Mouse (Mus musculus): ENCODE data around the gene Rab21. TPM values are rescaled to one million over a fixed set of nuclear protein-coding genes. Genes with fewer than 3 reads are reported as not detected.

Rab21 gene
- polyA plus RNA-seq, 1 experiment: 6.7 TPM

DNA sequence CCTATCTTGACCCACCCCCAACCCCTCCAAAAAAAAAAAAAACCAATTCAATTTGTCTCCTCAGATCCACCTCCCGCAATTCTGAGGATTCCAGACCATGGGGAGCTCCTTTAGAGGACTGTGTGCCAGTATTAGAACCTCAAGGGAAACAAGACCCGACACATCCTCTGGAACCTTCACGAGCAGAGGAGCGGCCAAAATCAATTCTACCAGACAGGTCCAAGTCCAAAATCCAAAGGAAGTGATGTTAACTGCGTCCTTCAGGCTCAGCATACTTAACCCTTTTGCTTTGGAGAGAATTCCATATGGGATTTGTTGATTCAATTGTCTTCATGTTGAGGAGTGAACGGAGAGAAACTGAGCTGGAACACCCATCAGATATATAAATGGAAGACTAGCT is 39.6 kb upstream of the Rab21 start:
- H3K4me3 ChIP-seq (ENCODE audit: control insufficient read depth, low read depth, low read length): no peak overlapping the region
- H3K36me3 ChIP-seq (ENCODE audit: control insufficient read depth, insufficient read depth, low read length): no peaks in the 10 kb centered on the region
- no peaks in the 10 kb centered on the region for H3K27me3 ChIP-seq (ENCODE audit: control insufficient read depth, insufficient read depth, low read length)
- H3K4me1 ChIP-seq (ENCODE audit: control insufficient read depth, insufficient read depth, low read length): no peaks in the 10 kb centered on the region
- TF ChIP-seq CTCF (IDR thresholded peaks at IDR 0.05; ENCODE audit: control insufficient read depth, insufficient read depth, insufficient replicate concordance, low read depth, low read length) (no peak), POLR2A (IDR thresholded peaks at IDR 0.05; ENCODE audit: control insufficient read depth, low read depth, low read length) (no peak)
- no peak overlapping the region for H3K27ac ChIP-seq (ENCODE audit: control insufficient read depth, insufficient read depth, low read depth, low read length)

DNA sequence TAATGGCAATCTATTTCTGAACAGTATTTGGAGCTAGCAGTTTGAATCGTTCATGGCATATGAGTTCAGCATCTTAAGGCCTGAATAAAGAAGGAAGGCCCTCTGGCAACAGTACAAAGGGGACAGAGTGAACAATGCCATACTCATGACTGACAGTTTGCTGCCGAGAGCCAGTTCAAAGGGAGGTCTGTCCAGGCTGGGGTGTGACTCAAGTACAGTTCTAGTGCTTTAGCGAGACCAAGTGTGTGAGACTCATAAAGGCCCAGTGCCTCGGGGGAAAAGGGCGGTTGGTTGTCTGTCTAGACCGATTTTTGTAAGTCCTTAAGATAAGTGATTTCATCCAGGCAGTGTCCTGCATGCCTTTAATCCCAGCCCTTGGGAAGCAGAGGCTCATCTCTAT is 39.2 kb upstream of the Rab21 start:
- H3K27ac ChIP-seq (ENCODE audit: control insufficient read depth, insufficient read depth, low read depth, low read length): no peak overlapping the region
- no peaks in the 10 kb centered on the region for H3K36me3 ChIP-seq (ENCODE audit: control insufficient read depth, insufficient read depth, low read length)
- TF ChIP-seq CTCF (IDR thresholded peaks at IDR 0.05; ENCODE audit: control insufficient read depth, insufficient read depth, insufficient replicate concordance, low read depth, low read length) (no peak), POLR2A (IDR thresholded peaks at IDR 0.05; ENCODE audit: control insufficient read depth, low read depth, low read length) (no peak)
- no peaks in the 10 kb centered on the region for H3K27me3 ChIP-seq (ENCODE audit: control insufficient read depth, insufficient read depth, low read length)
- no peak overlapping the region for H3K4me3 ChIP-seq (ENCODE audit: control insufficient read depth, low read depth, low read length)
- H3K4me1 ChIP-seq (ENCODE audit: control insufficient read depth, insufficient read depth, low read length): no peaks in the 10 kb centered on the region

GRCm38 (mm10) chr10:115350810-115351397 is 35.5 kb upstream of the Rab21 start:
- no peaks in the 10 kb centered on the region for H3K4me1 ChIP-seq (ENCODE audit: control insufficient read depth, insufficient read depth, low read length)
- no peaks in the 10 kb centered on the region for H3K27me3 ChIP-seq (ENCODE audit: control insufficient read depth, insufficient read depth, low read length)
- H3K27ac ChIP-seq (ENCODE audit: control insufficient read depth, insufficient read depth, low read depth, low read length): no peak overlapping the region
- TF ChIP-seq POLR2A (IDR thresholded peaks at IDR 0.05; ENCODE audit: control insufficient read depth, low read depth, low read length): no peak
- no peak for TF ChIP-seq CTCF (IDR thresholded peaks at IDR 0.05; ENCODE audit: control insufficient read depth, insufficient read depth, insufficient replicate concordance, low read depth, low read length)
- no peaks in the 10 kb centered on the region for H3K36me3 ChIP-seq (ENCODE audit: control insufficient read depth, insufficient read depth, low read length)
- no peak overlapping the region for H3K4me3 ChIP-seq (ENCODE audit: control insufficient read depth, low read depth, low read length)

DNA sequence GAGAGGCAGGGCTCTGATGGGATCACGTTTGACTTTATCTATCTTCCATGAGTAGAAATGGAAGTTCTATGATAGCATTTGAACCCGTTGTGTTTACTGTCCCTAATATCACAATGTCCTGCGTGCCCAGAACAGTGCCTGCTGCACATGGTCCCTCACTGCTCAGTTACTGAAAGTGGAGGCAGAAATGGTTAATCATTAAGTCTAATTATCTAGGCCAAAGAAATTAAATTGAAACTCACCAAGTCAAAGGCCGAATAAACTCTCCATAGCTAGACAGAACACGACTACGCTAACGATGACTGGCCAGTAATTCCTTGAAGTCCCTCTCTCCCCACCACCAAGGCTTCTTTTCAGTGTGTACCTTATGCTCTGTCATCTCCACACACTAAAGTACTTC is 34.1 kb upstream of the Rab21 start:
- no peaks in the 10 kb centered on the region for H3K27me3 ChIP-seq (ENCODE audit: control insufficient read depth, insufficient read depth, low read length)
- TF ChIP-seq CTCF (IDR thresholded peaks at IDR 0.05; ENCODE audit: control insufficient read depth, insufficient read depth, insufficient replicate concordance, low read depth, low read length) (no peak), POLR2A (IDR thresholded peaks at IDR 0.05; ENCODE audit: control insufficient read depth, low read depth, low read length) (no peak)
- H3K4me3 ChIP-seq (ENCODE audit: control insufficient read depth, low read depth, low read length): no peak overlapping the region
- H3K27ac ChIP-seq (ENCODE audit: control insufficient read depth, insufficient read depth, low read depth, low read length): no peak overlapping the region
- no peaks in the 10 kb centered on the region for H3K4me1 ChIP-seq (ENCODE audit: control insufficient read depth, insufficient read depth, low read length)
- H3K36me3 ChIP-seq (ENCODE audit: control insufficient read depth, insufficient read depth, low read length): no peaks in the 10 kb centered on the region

- no peak overlapping the region for H3K27ac ChIP-seq (ENCODE audit: control insufficient read depth, insufficient read depth, low read depth, low read length)
- TF ChIP-seq POLR2A (IDR thresholded peaks at IDR 0.05; ENCODE audit: control insufficient read depth, low read depth, low read length): no peak
- TF ChIP-seq CTCF (IDR thresholded peaks at IDR 0.05; ENCODE audit: control insufficient read depth, insufficient read depth, insufficient replicate concordance, low read depth, low read length): no peak
- no peaks in the 10 kb centered on the region for H3K27me3 ChIP-seq (ENCODE audit: control insufficient read depth, insufficient read depth, low read length)
- no peaks in the 10 kb centered on the region for H3K4me1 ChIP-seq (ENCODE audit: control insufficient read depth, insufficient read depth, low read length)
- no peak overlapping the region for H3K4me3 ChIP-seq (ENCODE audit: control insufficient read depth, low read depth, low read length)
- no peaks in the 10 kb centered on the region for H3K36me3 ChIP-seq (ENCODE audit: control insufficient read depth, insufficient read depth, low read length)
Measured at GRCm38 (mm10) chr10:115349029-115349428, 33.6 kb upstream of the Rab21 start.

DNA sequence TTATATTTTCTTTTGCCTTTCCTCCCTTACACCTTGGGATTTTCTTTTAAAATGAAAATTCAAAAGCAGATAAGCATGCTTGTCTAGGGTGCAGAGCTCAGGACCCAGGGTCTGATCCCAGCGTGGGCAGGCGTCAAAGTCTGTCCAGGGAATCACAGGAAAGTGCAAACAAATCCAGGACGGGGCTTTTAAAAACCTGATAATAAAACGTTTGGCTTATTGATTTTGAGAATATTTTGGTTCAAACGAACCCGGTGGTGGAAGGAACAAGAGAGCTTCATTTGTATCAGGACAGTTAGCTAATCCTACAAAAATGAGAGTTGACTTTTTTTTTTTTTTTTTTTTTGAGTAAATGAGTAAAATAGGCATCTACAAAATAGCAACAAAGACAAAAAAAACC is 32.7 kb upstream of the Rab21 start:
- H3K27ac ChIP-seq (ENCODE audit: control insufficient read depth, insufficient read depth, low read depth, low read length): no peak overlapping the region
- TF ChIP-seq CTCF (IDR thresholded peaks at IDR 0.05; ENCODE audit: control insufficient read depth, insufficient read depth, insufficient replicate concordance, low read depth, low read length) (no peak), POLR2A (IDR thresholded peaks at IDR 0.05; ENCODE audit: control insufficient read depth, low read depth, low read length) (no peak)
- H3K27me3 ChIP-seq (ENCODE audit: control insufficient read depth, insufficient read depth, low read length): no peaks in the 10 kb centered on the region

DNA sequence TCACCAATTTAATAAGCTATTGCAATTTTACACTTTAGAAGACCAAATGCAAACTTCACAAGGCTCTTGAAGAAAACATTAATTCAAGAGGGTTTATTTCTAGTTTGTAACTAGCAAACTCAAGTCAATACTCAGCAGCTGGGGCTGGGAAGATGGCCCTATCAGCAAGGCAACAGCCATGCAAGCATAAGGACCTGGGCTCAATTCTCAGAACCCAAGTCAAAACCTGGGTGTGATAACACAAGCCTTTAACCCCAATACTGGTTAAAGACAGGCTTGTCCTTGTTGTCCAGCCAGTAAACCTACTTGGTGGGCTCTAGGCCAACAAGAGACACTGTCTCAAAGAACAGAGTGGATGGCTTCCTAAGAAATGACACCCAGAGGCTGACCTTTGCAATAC is 31.1 kb upstream of the Rab21 start:
- Histone ChIP-seq H3K4me3 (ENCODE audit: control insufficient read depth, low read depth, low read length) (no peak overlapping the region), H3K4me1 (ENCODE audit: control insufficient read depth, insufficient read depth, low read length) (peaks cover 4% of the 10 kb centered on the region; the same call in 1 of the 2 replicates), H3K27me3 (ENCODE audit: control insufficient read depth, insufficient read depth, low read length) (no peaks in the 10 kb centered on the region), H3K27ac (ENCODE audit: control insufficient read depth, insufficient read depth, low read depth, low read length) (no peak overlapping the region), H3K36me3 (ENCODE audit: control insufficient read depth, insufficient read depth, low read length) (no peaks in the 10 kb centered on the region)
- TF ChIP-seq POLR2A (IDR thresholded peaks at IDR 0.05; ENCODE audit: control insufficient read depth, low read depth, low read length) (no peak), CTCF (IDR thresholded peaks at IDR 0.05; ENCODE audit: control insufficient read depth, insufficient read depth, insufficient replicate concordance, low read depth, low read length) (no peak)

More for the DNA sequence above, 32.7 kb upstream of the Rab21 start:
- no peak overlapping the region for H3K4me3 ChIP-seq (ENCODE audit: control insufficient read depth, low read depth, low read length)
- H3K4me1 ChIP-seq (ENCODE audit: control insufficient read depth, insufficient read depth, low read length): no peaks in the 10 kb centered on the region
- H3K36me3 ChIP-seq (ENCODE audit: control insufficient read depth, insufficient read depth, low read length): no peaks in the 10 kb centered on the region

All from testis, adult 2 months (tissue).